In the genomic region with DNA sequence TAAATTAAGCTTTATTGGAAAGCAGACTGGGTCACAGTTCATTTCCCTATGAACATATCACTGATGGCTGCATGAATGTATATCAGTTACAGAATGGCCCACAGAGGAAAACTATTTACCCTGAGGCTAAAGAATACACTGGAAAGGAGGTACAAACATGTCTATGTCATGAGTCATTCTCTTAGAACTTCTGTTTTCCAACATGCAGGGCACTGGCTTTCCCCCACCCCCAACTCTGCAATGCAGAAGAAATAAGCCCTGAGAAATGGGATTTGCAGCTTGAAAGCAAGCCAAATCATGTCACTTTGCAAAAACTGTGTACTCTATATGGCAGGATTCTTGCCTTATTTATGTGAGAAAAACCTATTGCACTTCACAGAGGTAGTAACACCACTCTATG, we compare ENCODE assay signal across 30 mouse cellular contexts.
A peak's percentile ranks its signal among the peaks of the same experiment; 100 is the strongest.
DNase-seq lines count a peak whose midpoint lies in the region; ATAC-seq and TF ChIP-seq lines count a peak whose summit lies in the region.
"Had no signal": no experiment of that assay in that cellular context is flagged by ENCODE, and none has a peak within 500 bp of the region (broad histone marks: within the 10 kb centered on the region; RNA-seq: fewer than 3 reads in every experiment).

No protein-coding gene starts in this region.

- no peaks in the 10 kb centered on the region for H3K36me3 ChIP-seq in forebrain, embryonic 16.5 days (ENCODE audit: control insufficient read depth, insufficient read depth)
- H3K36me3 ChIP-seq in forebrain, embryonic 13.5 days (ENCODE audit: poor library complexity, severe bottlenecking) = no peaks in the 10 kb centered on the region
- no peaks in the 10 kb centered on the region for H3K36me3 ChIP-seq in midbrain, embryonic 13.5 days
- H3K36me3 ChIP-seq in midbrain, postnatal 0 days (ENCODE audit: insufficient read depth, low read length) = no peaks in the 10 kb centered on the region
- H3K36me3 ChIP-seq: forebrain, embryonic 15.5 days; G1E; heart, embryonic 13.5 days; hindbrain, embryonic 12.5 days; limb, embryonic 12.5 days; liver, embryonic 12.5 days; midbrain, embryonic 10.5 days; neural tube, embryonic 12.5 days had no signal

- no peak for TF ChIP-seq CTCF in midbrain, postnatal 0 days (IDR thresholded peaks at IDR 0.05)

- H3K9me3 ChIP-seq in forebrain, embryonic 16.5 days (ENCODE audit: control insufficient read depth, low read length) = no peaks in the 10 kb centered on the region
- H3K9me3 ChIP-seq in forebrain, embryonic 13.5 days (replicated peaks) = no peaks in the 10 kb centered on the region
- no peaks in the 10 kb centered on the region for H3K9me3 ChIP-seq in midbrain, embryonic 13.5 days
- H3K9me3 ChIP-seq in midbrain, postnatal 0 days (ENCODE audit: low read length) = no peaks in the 10 kb centered on the region
- H3K9me3 ChIP-seq: forebrain, embryonic 15.5 days; heart, embryonic 13.5 days; hindbrain, embryonic 12.5 days; limb, embryonic 12.5 days; liver, embryonic 12.5 days; midbrain, embryonic 10.5 days; neural tube, embryonic 12.5 days had no signal

- no peak overlapping the region for H3K4me2 ChIP-seq in forebrain, embryonic 16.5 days (ENCODE audit: low read length)
- H3K4me2 ChIP-seq in forebrain, embryonic 13.5 days = no peak overlapping the region
- H3K4me2 ChIP-seq in midbrain, embryonic 13.5 days (replicated peaks) = no peak overlapping the region
- no peak overlapping the region for H3K4me2 ChIP-seq in midbrain, postnatal 0 days (ENCODE audit: low read depth, low read length, poor library complexity, severe bottlenecking)
- H3K4me2 ChIP-seq: forebrain, embryonic 15.5 days; heart, embryonic 13.5 days; hindbrain, embryonic 12.5 days; limb, embryonic 12.5 days; liver, embryonic 12.5 days; neural tube, embryonic 12.5 days had no signal

- H3K4me3 ChIP-seq in forebrain, embryonic 16.5 days (replicated peaks; ENCODE audit: low read length) = no peak overlapping the region
- H3K4me3 ChIP-seq in forebrain, embryonic 13.5 days = no peak overlapping the region
- H3K4me3 ChIP-seq in midbrain, embryonic 13.5 days (replicated peaks) = no peak overlapping the region
- no peak overlapping the region for H3K4me3 ChIP-seq in midbrain, postnatal 0 days (ENCODE audit: low read depth, low read length)
- H3K4me3 ChIP-seq: forebrain, embryonic 15.5 days; heart, adult 2 months; heart, embryonic 13.5 days; hindbrain, embryonic 12.5 days; limb, embryonic 12.5 days; liver, embryonic 12.5 days; midbrain, embryonic 10.5 days; neural tube, embryonic 12.5 days had no signal

- 0 out of 2 replicates have a peak, but pooled peaks cover 3% of the 10 kb centered on the region for H3K4me1 ChIP-seq in forebrain, embryonic 16.5 days (replicated peaks; ENCODE audit: control insufficient read depth, insufficient read depth, low read length)
- H3K4me1 ChIP-seq in forebrain, embryonic 13.5 days = no peaks in the 10 kb centered on the region
- H3K4me1 ChIP-seq in midbrain, embryonic 13.5 days (replicated peaks) = peaks cover 10% of the 10 kb centered on the region; the same call in 1 of the 2 replicates
- no peaks in the 10 kb centered on the region for H3K4me1 ChIP-seq in midbrain, postnatal 0 days (ENCODE audit: insufficient read depth, low read length)
- H3K4me1 ChIP-seq: hindbrain, embryonic 12.5 days; liver, embryonic 12.5 days; midbrain, embryonic 10.5 days; neural tube, embryonic 12.5 days had no signal

- DNase-seq in midbrain, postnatal 0 days (ENCODE audit: low spot score) = no peak
- DNase-seq in 3T3-L1 (ENCODE audit: low read depth, low spot score) = peak; percentile 92
- peak; percentile 44 for DNase-seq in brain, adult 2 months (ENCODE audit: low read depth, low spot score)
- DNase-seq in adrenal gland, postnatal 4 days (ENCODE audit: low spot score in 2 of 2) = no peak
- DNase-seq: adrenal gland, postnatal 14 days; B cell, adult 2 months; cerebellum, adult 11 months; gastrocnemius, postnatal 36 days; heart, adult 2 months; heart, postnatal 14 days; kidney, adult 2 months; kidney, postnatal 14 days; lung, adult 18-20 months; lung, postnatal 10 days; right cerebral cortex, postnatal 14 days; thymus, adult 2 months; thymus, postnatal 4 days had no signal

- H3K9ac ChIP-seq in forebrain, embryonic 16.5 days (replicated peaks; ENCODE audit: low read depth, low read length) = no peak overlapping the region
- no peak overlapping the region for H3K9ac ChIP-seq in forebrain, embryonic 13.5 days
- H3K9ac ChIP-seq in midbrain, embryonic 13.5 days (replicated peaks) = no peak overlapping the region
- H3K9ac ChIP-seq in midbrain, postnatal 0 days (replicated peaks; ENCODE audit: low read length, poor library complexity, severe bottlenecking) = no peak overlapping the region
- H3K9ac ChIP-seq: forebrain, embryonic 15.5 days; heart, embryonic 13.5 days; hindbrain, embryonic 12.5 days; limb, embryonic 12.5 days; liver, embryonic 12.5 days; neural tube, embryonic 12.5 days had no signal

- no peaks in the 10 kb centered on the region for H3K27me3 ChIP-seq in forebrain, embryonic 16.5 days (replicated peaks; ENCODE audit: control insufficient read depth, insufficient read depth, low read length)
- no peaks in the 10 kb centered on the region for H3K27me3 ChIP-seq in forebrain, embryonic 13.5 days
- no peaks in the 10 kb centered on the region for H3K27me3 ChIP-seq in midbrain, embryonic 13.5 days
- no peaks in the 10 kb centered on the region for H3K27me3 ChIP-seq in midbrain, postnatal 0 days (ENCODE audit: insufficient read depth, low read length)
- H3K27me3 ChIP-seq: CH12.LX; forebrain, embryonic 15.5 days; heart, embryonic 13.5 days; hindbrain, embryonic 12.5 days; limb, embryonic 12.5 days; liver, embryonic 12.5 days; neural tube, embryonic 12.5 days had no signal

- H3K27ac ChIP-seq in forebrain, embryonic 16.5 days (ENCODE audit: low read length) = 0 out of 2 replicates have a peak overlapping the region, but pooled peaks have one; percentile 12
- H3K27ac ChIP-seq in forebrain, embryonic 13.5 days = no peak overlapping the region
- 0 out of 2 replicates have a peak overlapping the region, but pooled peaks have one; percentile 25 for H3K27ac ChIP-seq in midbrain, embryonic 13.5 days
- H3K27ac ChIP-seq in midbrain, postnatal 0 days (ENCODE audit: low read depth, low read length) = no peak overlapping the region
- H3K27ac ChIP-seq: forebrain, embryonic 15.5 days; heart, adult 2 months; heart, embryonic 13.5 days; hindbrain, embryonic 12.5 days; limb, embryonic 12.5 days; liver, embryonic 12.5 days; midbrain, embryonic 10.5 days; neural tube, embryonic 12.5 days; stomach, postnatal 0 days had no signal

- ATAC-seq in forebrain, embryonic 16.5 days = no peak
- no peak for ATAC-seq in forebrain, embryonic 13.5 days
- no peak for ATAC-seq in midbrain, embryonic 13.5 days
- ATAC-seq in midbrain, postnatal 0 days (ENCODE audit: low FRiP score) = no peak
- ATAC-seq: forebrain, embryonic 15.5 days; liver, embryonic 12.5 days had no signal

Comparison
In these comparisons a context has a peak if more than half of its experiments do, and no peak if none do; other contexts are left out.
1. H3K27ac ChIP-seq: peak in forebrain, embryonic 16.5 days (single experiment) and midbrain, embryonic 13.5 days (single experiment); none in forebrain, embryonic 13.5 days (single experiment) and midbrain, postnatal 0 days (single experiment).
2. DNase-seq: peak in 3T3-L1 (single experiment) and brain, adult 2 months (single experiment); none in midbrain, postnatal 0 days (single experiment) and adrenal gland, postnatal 4 days (0 of 2).